Mouse (Mus musculus): ENCODE data around the gene Tma7.

DNA sequence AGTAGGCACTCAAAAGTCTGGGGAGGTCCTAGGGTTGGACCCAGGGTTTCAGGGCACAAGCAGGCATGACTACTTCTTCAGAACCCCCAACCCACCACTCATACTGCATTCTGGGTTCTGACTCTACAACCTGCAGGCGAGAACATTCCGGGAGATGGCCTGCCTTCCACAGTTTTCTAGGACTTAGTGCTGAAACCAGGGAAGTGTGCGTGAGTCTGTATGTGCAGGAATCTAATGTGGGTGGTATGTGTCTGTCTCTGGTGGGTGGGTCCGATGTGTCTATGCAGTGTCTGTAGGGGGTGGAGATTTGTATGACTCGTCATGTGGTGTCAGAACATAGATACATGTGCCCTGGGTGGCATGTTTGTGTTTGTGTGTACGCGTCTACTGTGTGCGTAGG is 16.0 kb upstream of the Tma7 start:
- TF ChIP-seq CTCF (IDR thresholded peaks at IDR 0.05; ENCODE audit: insufficient read depth, low read depth, low read length) (no peak), POLR2A (IDR thresholded peaks at IDR 0.05; ENCODE audit: insufficient read depth, low read depth, low read length) (no peak)
